Mouse (Mus musculus): ENCODE data around the gene Timp2. TPM values are rescaled to one million over a fixed set of nuclear protein-coding genes. Genes with fewer than 3 reads are reported as not detected.
A peak's percentile ranks its signal among the peaks of the same experiment; 100 is the strongest.

Timp2 gene
- polyA plus RNA-seq, 1 experiment from 2014 or later: 74.1 TPM

GRCm38 (mm10) chr11:118348419-118348818 lies 7.1 kb downstream of the Timp2 start:
- Histone ChIP-seq H3K27me3 (ENCODE audit: control insufficient read depth, insufficient read depth, low read depth, low read length) (no peaks in the 10 kb centered on the region), H3K36me3 (ENCODE audit: control insufficient read depth, insufficient read depth, low read length) (no peaks in the 10 kb centered on the region), H3K4me3 (ENCODE audit: low read length) (no peak overlapping the region), H3K4me1 (replicated peaks; ENCODE audit: control insufficient read depth, insufficient read depth, low read length) (peaks cover 28% of the 10 kb centered on the region), H3K9me3 (ENCODE audit: control insufficient read depth, low read length) (no peaks in the 10 kb centered on the region), H3K4me2 (ENCODE audit: low read depth, low read length) (no peak overlapping the region), H3K9ac (ENCODE audit: low read length) (peak overlapping the region; percentile 37; the same call in 1 of the 2 replicates), H3K27ac (ENCODE audit: low read length) (peak overlapping the region; percentile 55)
- ATAC-seq (ENCODE audit: low read depth): no peak; the same call in 1 of the 2 replicates
- 41% methylated on average over 3 of the region's 3 CpGs for WGBS

DNA sequence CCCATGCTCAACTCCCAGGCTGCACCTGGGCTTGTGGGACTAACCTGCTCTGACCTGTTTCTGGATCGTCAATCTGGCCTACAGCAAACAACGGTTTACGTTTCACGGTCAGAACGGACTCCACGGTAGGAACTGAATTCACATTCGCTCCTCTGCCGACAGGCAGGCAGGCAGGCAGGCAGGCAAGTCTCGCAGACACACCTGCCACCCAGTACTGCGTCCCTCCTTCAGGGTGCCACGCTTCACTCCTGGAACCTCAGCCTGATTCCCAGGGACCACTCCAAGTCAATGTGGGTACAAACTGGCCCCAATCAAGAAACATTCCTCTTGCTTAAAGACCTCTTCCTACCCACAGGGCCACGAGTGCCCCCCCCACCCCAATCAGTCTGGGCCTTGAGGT lies 7.6 kb downstream of the Timp2 start:
- Histone ChIP-seq H3K36me3 (ENCODE audit: control insufficient read depth, insufficient read depth, low read length) (no peaks in the 10 kb centered on the region), H3K4me3 (ENCODE audit: low read length) (no peak overlapping the region), H3K4me1 (replicated peaks; ENCODE audit: control insufficient read depth, insufficient read depth, low read length) (peaks cover 24% of the 10 kb centered on the region), H3K9ac (ENCODE audit: low read length) (no peak overlapping the region), H3K9me3 (ENCODE audit: control insufficient read depth, low read length) (no peaks in the 10 kb centered on the region), H3K27ac (ENCODE audit: low read length) (no peak overlapping the region), H3K4me2 (ENCODE audit: low read depth, low read length) (no peak overlapping the region), H3K27me3 (ENCODE audit: control insufficient read depth, insufficient read depth, low read depth, low read length) (no peaks in the 10 kb centered on the region)
- ATAC-seq (ENCODE audit: low read depth): no peak
- 76% methylated on average over 12 of the region's 12 CpGs for WGBS

GRCm38 (mm10) chr11:118347391-118347790 lies 8.1 kb downstream of the Timp2 start:
- 68% methylated on average over 2 of the region's 2 CpGs for WGBS
- Histone ChIP-seq H3K27ac (ENCODE audit: low read length) (no peak overlapping the region; the same call in 1 of the 2 replicates), H3K4me1 (replicated peaks; ENCODE audit: control insufficient read depth, insufficient read depth, low read length) (peaks cover 23% of the 10 kb centered on the region)

GRCm38 (mm10) chr11:118346395-118347096 lies 9.0 kb downstream of the Timp2 start:
- no peak overlapping the region for H3K27ac ChIP-seq (ENCODE audit: low read length)
- 74% methylated on average over 8 of the region's 8 CpGs for WGBS

More at GRCm38 (mm10) chr11:118347391-118347790, 8.1 kb downstream of the Timp2 start:
- Histone ChIP-seq H3K4me3 (ENCODE audit: low read length) (no peak overlapping the region), H3K27me3 (ENCODE audit: control insufficient read depth, insufficient read depth, low read depth, low read length) (no peaks in the 10 kb centered on the region), H3K36me3 (ENCODE audit: control insufficient read depth, insufficient read depth, low read length) (no peaks in the 10 kb centered on the region), H3K9me3 (ENCODE audit: control insufficient read depth, low read length) (no peaks in the 10 kb centered on the region), H3K9ac (ENCODE audit: low read length) (no peak overlapping the region), H3K4me2 (ENCODE audit: low read depth, low read length) (no peak overlapping the region)
- ATAC-seq (ENCODE audit: low read depth): no peak

DNA sequence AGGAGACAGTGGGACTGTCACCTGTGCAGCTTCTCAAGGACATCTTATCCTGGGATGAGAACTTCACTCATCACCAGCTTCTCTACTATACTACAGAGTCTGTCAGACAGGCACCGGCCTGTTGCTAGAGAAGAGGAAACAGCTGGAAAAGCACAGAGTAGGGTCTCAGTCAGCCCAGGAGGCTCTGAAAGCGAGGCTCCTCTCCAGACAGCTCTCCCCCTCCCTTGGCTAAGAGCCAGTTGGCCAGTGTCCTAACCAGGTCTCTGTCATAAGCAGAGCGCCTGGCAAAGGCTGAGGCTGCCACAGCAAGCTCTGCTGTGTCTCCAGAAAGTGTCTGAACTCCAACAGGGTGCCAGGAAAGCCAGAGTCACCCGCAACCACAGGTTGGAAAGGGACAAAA lies 9.8 kb downstream of the Timp2 start:
- 45% methylated on average over 4 of the region's 4 CpGs for whole genome bisulfite sequencing
- Histone ChIP-seq H3K36me3 (ENCODE audit: control insufficient read depth, insufficient read depth, low read length) (no peaks in the 10 kb centered on the region), H3K4me1 (replicated peaks; ENCODE audit: control insufficient read depth, insufficient read depth, low read length) (peaks cover 23% of the 10 kb centered on the region), H3K4me3 (ENCODE audit: low read length) (no peak overlapping the region), H3K9me3 (ENCODE audit: control insufficient read depth, low read length) (no peaks in the 10 kb centered on the region), H3K9ac (ENCODE audit: low read length) (no peak overlapping the region), H3K4me2 (ENCODE audit: low read depth, low read length) (no peak overlapping the region), H3K27ac (ENCODE audit: low read length) (no peak overlapping the region), H3K27me3 (ENCODE audit: control insufficient read depth, insufficient read depth, low read depth, low read length) (no peaks in the 10 kb centered on the region)
- peak; percentile 34; the same call in 1 of the 2 replicates for ATAC-seq (ENCODE audit: low read depth)

More at GRCm38 (mm10) chr11:118346395-118347096, 9.0 kb downstream of the Timp2 start:
- H3K9ac ChIP-seq (ENCODE audit: low read length): no peak overlapping the region
- no peaks in the 10 kb centered on the region for H3K27me3 ChIP-seq (ENCODE audit: control insufficient read depth, insufficient read depth, low read depth, low read length)
- H3K4me1 ChIP-seq (replicated peaks; ENCODE audit: control insufficient read depth, insufficient read depth, low read length): peaks cover 23% of the 10 kb centered on the region
- ATAC-seq (ENCODE audit: low read depth): no peak
- no peak overlapping the region for H3K4me2 ChIP-seq (ENCODE audit: low read depth, low read length)
- H3K36me3 ChIP-seq (ENCODE audit: control insufficient read depth, insufficient read depth, low read length): no peaks in the 10 kb centered on the region
- no peaks in the 10 kb centered on the region for H3K9me3 ChIP-seq (ENCODE audit: control insufficient read depth, low read length)
- no peak overlapping the region for H3K4me3 ChIP-seq (ENCODE audit: low read length)

DNA sequence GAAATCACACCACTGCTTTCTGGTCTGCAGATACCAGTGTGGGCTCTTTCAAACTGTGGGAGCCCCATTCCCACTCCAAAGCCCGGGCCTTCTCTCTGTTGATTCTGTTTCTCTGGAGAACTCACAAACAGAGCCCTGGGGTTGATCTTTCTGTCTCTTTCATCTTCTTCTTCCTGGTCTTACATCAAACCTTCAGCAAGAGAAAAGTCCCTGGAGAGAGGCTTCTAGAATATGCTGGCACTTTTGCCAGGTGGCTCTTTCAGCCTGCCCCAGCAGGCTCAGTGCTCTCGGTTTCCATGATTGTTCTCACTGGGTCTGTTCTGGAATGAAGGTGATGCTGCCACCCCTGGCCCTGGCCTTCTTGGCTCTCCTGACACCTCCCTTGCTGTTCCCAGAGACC lies 11.9 kb downstream of the Timp2 start:
- no peak overlapping the region for H3K4me3 ChIP-seq (ENCODE audit: low read length)
- no peak overlapping the region for H3K4me2 ChIP-seq (ENCODE audit: low read depth, low read length)
- no peaks in the 10 kb centered on the region for H3K27me3 ChIP-seq (ENCODE audit: control insufficient read depth, insufficient read depth, low read depth, low read length)
- H3K36me3 ChIP-seq (ENCODE audit: control insufficient read depth, insufficient read depth, low read length): no peaks in the 10 kb centered on the region
- no peak for ATAC-seq (ENCODE audit: low read depth)
- H3K4me1 ChIP-seq (replicated peaks; ENCODE audit: control insufficient read depth, insufficient read depth, low read length): peaks cover 14% of the 10 kb centered on the region
- WGBS: 73% methylated on average over 2 of the region's 2 CpGs
- H3K9ac ChIP-seq (ENCODE audit: low read length): no peak overlapping the region
- no peaks in the 10 kb centered on the region for H3K9me3 ChIP-seq (ENCODE audit: control insufficient read depth, low read length)
- H3K27ac ChIP-seq (ENCODE audit: low read length): no peak overlapping the region

DNA sequence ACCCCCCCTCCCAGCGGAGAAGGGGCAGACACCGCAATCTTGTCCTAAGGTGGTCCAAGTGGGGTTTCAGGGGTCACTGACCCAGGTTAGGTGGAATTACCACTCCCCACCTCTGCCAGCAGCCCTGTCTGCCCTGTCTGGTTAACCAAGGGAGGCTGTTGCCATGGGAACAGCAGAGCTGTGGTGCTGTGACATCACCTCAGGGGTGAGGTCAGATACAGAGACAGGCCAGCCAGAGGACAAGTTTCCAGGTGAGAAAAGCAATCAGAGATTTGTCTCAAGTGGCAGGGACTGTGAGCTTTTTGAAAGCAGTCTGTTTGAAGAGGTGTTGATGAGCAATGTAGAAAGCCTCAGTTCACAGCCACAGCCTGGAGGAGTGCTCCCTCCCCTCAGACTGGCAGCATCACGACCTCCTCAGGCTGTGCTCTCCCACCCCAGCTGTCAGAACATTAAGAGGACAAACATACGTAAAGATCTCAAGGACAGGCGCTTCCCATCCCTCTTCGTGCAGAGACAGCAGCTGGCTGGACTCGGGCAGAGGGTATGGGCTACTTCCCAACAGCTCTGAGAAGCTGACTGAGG lies 13.0 kb downstream of the Timp2 start, which contains the start of gene Cep295nl:
Gene Cep295nl (minus strand): TSS at position 101 of the 582 bp plus-strand sequence.
- no peak for ATAC-seq (ENCODE audit: low read depth)
- H3K27ac ChIP-seq (ENCODE audit: low read length): no peak within 1 kb of the TSS
- no peak within 1 kb of the TSS for H3K4me3 ChIP-seq (ENCODE audit: low read length)
- 20% methylated on average over 7 of the region's 7 CpGs for WGBS
- peaks cover 9% of the 10 kb centered on the region; the same call in 1 of the 2 replicates for H3K4me1 ChIP-seq (replicated peaks; ENCODE audit: control insufficient read depth, insufficient read depth, low read length)
- no peaks in the 10 kb centered on the region for H3K9me3 ChIP-seq (ENCODE audit: control insufficient read depth, low read length)
- no peak within 1 kb of the TSS for H3K9ac ChIP-seq (ENCODE audit: low read length)
- H3K4me2 ChIP-seq (ENCODE audit: low read depth, low read length): no peak within 1 kb of the TSS
- H3K27me3 ChIP-seq (ENCODE audit: control insufficient read depth, insufficient read depth, low read depth, low read length): no peaks in the 10 kb centered on the region
- H3K36me3 ChIP-seq (ENCODE audit: control insufficient read depth, insufficient read depth, low read length): no peaks in the 10 kb centered on the region

DNA sequence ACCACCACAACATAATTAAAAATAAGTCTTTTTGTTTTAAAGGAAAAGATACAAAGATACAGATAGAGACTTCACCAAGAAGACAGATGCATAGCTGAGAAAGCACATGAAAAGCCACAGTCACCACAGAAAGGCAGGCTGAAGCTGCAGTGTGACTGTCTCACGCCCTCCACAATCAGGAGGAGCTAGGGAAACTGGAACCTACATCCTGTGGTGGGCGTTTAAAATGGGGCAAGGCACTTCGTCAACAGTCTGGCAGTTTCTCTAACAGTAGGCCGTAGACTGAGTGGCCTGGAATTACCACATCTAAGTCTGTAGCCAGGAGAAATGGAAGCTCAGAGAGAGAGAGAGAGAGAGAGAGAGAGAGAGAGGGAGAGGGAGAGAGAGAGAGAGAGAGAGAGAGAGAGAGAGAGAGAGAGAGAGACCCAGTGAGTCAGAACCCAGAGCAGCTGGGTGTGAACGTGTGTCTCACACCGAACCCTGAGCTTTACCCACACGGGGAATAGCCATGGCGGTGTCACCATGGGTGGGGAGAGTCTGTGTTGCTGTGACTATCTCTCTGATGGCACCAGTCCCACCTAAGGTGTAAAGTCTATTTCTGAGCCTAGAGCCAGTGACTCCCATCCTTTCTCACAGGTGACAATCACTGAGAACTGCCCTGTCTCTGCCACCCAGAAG lies 17.9 kb downstream of the Timp2 start:
- Histone ChIP-seq H3K4me3 (ENCODE audit: low read length) (no peak overlapping the region), H3K9ac (ENCODE audit: low read length) (no peak overlapping the region), H3K4me2 (ENCODE audit: low read depth, low read length) (no peak overlapping the region), H3K36me3 (ENCODE audit: control insufficient read depth, insufficient read depth, low read length) (no peaks in the 10 kb centered on the region), H3K9me3 (ENCODE audit: control insufficient read depth, low read length) (no peaks in the 10 kb centered on the region), H3K27ac (ENCODE audit: low read length) (no peak overlapping the region), H3K4me1 (replicated peaks; ENCODE audit: control insufficient read depth, insufficient read depth, low read length) (no peaks in the 10 kb centered on the region), H3K27me3 (ENCODE audit: control insufficient read depth, insufficient read depth, low read depth, low read length) (no peaks in the 10 kb centered on the region)
- WGBS: 64% methylated on average over 8 of the region's 8 CpGs
- ATAC-seq (ENCODE audit: low read depth): no peak

- ATAC-seq (ENCODE audit: low read depth): no peak
- Histone ChIP-seq H3K36me3 (ENCODE audit: control insufficient read depth, insufficient read depth, low read length) (no peaks in the 10 kb centered on the region), H3K27me3 (ENCODE audit: control insufficient read depth, insufficient read depth, low read depth, low read length) (no peaks in the 10 kb centered on the region), H3K4me1 (replicated peaks; ENCODE audit: control insufficient read depth, insufficient read depth, low read length) (no peaks in the 10 kb centered on the region), H3K9me3 (ENCODE audit: control insufficient read depth, low read length) (no peaks in the 10 kb centered on the region), H3K27ac (ENCODE audit: low read length) (no peak overlapping the region), H3K4me3 (ENCODE audit: low read length) (no peak overlapping the region), H3K4me2 (ENCODE audit: low read depth, low read length) (no peak overlapping the region), H3K9ac (ENCODE audit: low read length) (no peak overlapping the region)
- WGBS: 84% methylated on average over 17 of the region's 17 CpGs
These were observed 22.1 kb downstream of the Timp2 start for GRCm38 (mm10) chr11:118333431-118333830.

Measured in lung, embryonic 16.5 days (tissue).